Mouse (Mus musculus) lung, adult 18-20 months (tissue): ENCODE measurements around the gene Sfrp4.

Experiments
- DNase-seq, 2 experiments: peaks; one replicate each; pipeline ENCODE4 v3.0.0; 2022; ENCODE audit warnings: mixed read lengths in 2 of 2

Sfrp4 gene

DNA sequence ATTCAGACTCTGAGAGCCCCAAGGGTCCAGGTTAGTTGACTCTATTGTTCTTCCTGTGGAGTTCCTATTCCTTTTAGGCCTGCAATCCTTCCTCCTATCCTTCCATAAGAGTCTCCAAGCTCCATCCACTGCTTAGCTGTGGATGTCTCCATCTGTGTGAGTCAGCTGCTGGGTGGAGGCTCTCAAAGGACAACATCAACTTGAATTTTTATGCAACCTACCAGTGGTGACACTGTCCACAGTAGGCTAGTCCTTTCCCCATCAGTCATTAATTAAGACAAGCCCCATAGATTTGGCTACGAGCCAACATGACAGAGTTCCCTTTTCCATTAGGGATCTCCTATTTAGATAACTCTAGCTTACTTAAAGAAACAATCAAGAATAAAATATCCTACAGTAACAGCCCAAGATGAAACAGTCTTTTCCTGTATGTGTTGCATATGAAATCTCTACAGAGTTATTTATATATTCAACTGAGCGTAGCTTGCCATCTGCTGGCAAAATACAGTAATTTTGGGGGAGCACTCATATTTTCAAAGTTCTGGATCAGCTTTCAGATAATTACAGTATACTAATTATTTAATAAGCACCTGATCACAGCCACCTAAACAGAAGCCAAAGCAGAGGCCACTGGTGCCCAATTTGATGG lies 17.4 kb downstream of the Sfrp4 start:
- no peak for DNase-seq

DNA sequence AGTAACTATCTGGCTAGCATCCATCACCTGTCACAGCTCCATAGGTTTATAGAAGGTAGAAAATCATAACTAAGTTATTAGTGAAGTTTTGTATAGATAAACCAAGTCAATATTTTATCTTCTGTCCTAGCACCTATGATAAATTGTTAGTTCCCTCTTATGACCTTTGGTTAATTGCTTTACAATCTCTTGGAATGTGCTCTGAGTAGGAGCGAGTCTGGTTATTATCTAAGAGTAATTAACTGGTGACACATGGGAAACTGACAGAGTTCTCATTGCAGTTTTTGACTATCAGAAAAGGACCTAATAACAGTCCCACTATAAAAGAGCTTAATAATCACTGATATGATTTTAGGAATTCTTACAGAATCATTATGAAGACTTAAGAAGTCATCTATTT lies 20.6 kb downstream of the Sfrp4 start:
- DNase-seq, result no peak

DNA sequence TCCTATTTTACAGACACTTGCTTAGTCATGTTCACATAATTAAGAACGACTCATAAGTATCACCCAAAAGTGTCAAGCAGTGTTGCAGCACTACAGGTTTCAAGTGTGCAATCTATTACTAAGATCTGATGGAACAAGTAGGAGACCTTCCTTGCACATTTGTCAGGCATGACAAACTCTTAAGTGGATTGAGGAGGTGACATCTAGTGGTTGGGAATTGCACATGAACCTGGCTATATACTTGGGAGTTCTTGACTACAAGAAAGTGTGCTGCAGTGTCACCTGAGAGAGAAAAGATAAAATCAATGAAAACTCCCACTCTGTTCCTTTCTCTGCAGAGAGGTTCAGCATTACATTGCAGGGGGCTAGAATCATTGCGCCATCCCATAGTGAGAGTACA lies 21.3 kb downstream of the Sfrp4 start:
- no peak for DNase-seq

DNA sequence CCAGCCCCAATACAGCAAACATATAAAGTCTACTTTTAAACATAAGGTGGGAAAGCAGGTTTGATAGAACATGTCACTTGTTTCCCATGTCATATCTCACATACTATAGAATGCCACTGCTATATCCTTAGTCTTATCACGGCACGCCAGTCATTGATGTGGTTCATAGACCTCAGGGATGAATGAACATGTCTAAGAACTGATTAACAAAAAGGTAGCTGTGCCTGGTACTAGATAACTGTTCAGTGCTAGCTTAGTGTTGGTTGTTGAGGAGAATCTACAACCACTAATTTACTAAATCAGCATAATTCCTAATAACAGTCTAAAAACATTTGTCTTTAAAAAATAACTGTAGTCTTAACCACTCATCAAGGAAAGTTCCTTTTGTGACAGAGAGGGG lies 26.9 kb downstream of the Sfrp4 start:
- no peak for DNase-seq

DNA sequence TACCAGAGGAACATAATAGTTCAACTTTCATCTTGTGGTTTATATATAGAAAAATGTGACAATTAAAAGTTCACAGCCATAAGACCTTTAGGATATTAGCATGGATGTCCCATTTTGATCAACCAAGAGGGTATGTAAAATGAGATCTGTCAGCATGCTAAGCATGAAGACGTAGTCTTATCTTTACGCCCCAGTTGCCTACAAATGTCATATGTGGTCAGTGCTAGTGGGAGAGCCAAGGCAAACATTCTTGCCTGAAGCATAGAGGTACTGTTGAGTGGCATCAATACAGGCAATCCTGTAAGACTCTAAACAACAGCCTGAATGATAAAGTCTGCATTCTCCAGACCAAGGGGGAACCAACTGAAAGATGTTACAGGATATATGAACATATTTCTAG lies 29.5 kb downstream of the Sfrp4 start:
- DNase-seq, result no peak

DNA sequence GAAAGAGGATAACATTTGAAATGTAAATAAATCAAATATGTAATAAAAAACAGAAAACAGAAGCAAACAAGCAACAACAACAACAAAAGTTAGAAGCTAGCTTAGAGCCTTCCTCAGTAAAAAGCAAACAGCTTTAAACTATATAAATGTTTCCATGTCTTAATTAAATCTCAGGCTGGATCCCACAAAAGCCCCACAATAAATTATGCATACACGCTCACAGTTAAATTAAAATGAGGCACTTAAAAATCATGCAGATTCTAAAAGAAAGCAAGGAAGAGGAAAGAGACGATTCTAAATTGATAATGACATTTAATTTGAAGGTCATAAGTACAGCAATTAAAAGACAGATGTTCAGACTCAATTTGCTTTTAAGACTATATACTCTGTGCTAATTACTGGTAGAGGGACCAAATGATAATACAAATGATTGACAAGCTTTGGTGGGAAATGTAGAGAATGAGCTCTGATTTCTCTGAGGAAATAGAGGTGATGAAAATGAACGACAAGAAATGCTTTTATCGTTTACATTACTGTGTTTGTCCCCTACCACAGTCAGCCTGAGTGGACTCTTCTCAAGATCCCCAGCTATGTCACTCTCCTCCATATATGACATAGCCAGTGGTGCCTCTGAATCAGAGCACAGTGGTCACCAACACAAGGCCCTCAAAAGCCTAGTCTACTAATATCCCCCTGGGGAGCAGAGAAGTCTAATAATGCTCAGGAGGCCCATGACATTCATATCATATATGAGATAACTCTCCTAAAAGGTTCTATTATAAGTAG lies 45.6 kb downstream of the Sfrp4 start:
- DNase-seq, result no peak

DNA sequence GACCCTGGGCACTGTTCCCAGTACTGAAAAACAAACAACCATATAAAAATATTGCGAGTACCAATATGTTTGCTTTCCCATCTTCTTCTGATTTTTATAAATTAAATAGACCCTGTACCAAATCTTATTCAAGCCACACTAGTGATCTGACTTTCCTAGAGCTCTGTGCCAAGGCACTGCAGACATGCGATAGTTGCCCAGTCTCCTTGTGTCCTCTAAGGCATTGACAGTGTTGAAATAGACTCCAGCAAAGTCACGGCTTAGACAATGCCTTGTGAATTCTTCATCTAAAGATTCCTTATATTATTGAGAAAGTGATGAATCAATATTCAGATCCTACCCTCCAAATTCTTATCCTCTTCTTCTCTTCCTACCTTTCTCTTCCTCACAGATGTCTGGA lies 51.1 kb downstream of the Sfrp4 start:
- no peak for DNase-seq

DNA sequence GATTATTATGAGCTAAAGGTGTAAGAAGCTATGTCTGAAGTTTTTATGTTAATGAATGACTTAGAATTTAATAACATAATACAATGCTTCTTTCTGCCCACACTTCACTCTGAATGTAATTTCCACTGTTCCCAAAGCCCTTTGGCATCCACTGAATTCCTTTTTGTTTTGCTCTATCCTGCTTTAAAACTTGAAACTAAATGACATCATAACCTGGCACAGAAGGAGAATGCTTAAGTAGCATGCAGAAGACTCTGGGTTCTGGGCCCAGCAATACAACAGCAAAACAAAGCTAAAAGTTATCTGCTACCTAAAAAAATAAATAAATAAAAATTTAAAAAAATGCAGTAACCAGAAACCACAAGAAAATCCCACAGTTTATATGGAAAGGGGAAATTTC lies 51.7 kb downstream of the Sfrp4 start:
- DNase-seq, result no peak
